Mouse (Mus musculus) neural tube, embryonic 11.5 days (tissue): ENCODE results near the gene Klra3. TPM values are rescaled to one million over a fixed set of nuclear protein-coding genes. Genes with fewer than 3 reads are reported as not detected.
"Not testable (repeated sequence)": the region's sequence is repeated elsewhere in the genome, so short reads cannot be mapped to it uniquely, and the experiment has no call there.

ENCODE experiments used
- ATAC-seq: fragments of 200-750 bp; cut with Nextera tagmentation; 2 replicates; pipeline ENCODE4 v1.8.0; 2017; ENCODE audit warnings: moderate number of reproducible peaks, mild to moderate bottlenecking, moderate TSS enrichment, moderate library complexity; ENCODE audit not compliant: insufficient read depth, low FRiP score, low TSS enrichment
- DNase-seq: peaks from one replicate; pipeline ENCODE4 v3.0.0-alpha.2; 2015; ENCODE audit warnings: low spot score
- H3K27ac ChIP-seq: fragments of 300-500 bp; sonication (generic); 2 replicates; pipeline ENCODE4 v1.5.1; 2014; ENCODE audit warnings: low read depth, mild to moderate bottlenecking, low read length
- H3K27me3 ChIP-seq: fragments of 300-500 bp; sonication (generic); 2 replicates; pipeline ENCODE4 v1.6.1; 2014; ENCODE audit warnings: mild to moderate bottlenecking, low read length, mixed read lengths; ENCODE audit not compliant: control insufficient read depth, insufficient read depth
- H3K36me3 ChIP-seq: fragments of 300-500 bp; sonication (generic); 2 replicates; pipeline ENCODE4 v1.6.1; 2014; ENCODE audit warnings: mild to moderate bottlenecking, low read length, moderate library complexity, mixed read lengths; ENCODE audit not compliant: control insufficient read depth, insufficient read depth
- H3K4me1 ChIP-seq: fragments of 300-500 bp; sonication (generic); 2 replicates; pipeline ENCODE4 v1.6.1; 2014; ENCODE audit warnings: low read length, mixed read lengths; ENCODE audit not compliant: control insufficient read depth, insufficient read depth
- H3K4me2 ChIP-seq: fragments of 300-500 bp; sonication (generic); 2 replicates; pipeline ENCODE4 v1.6.1; 2014; ENCODE audit warnings: low read depth, mild to moderate bottlenecking, moderate library complexity
- H3K4me3 ChIP-seq: fragments of 300-500 bp; sonication (generic); 2 replicates; pipeline ENCODE4 v1.5.1; 2014; ENCODE audit warnings: low read depth, low read length
- H3K9ac ChIP-seq: fragments of 300-500 bp; sonication (generic); 2 replicates; pipeline ENCODE4 v1.6.1; 2014; ENCODE audit warnings: mild to moderate bottlenecking, low read length
- H3K9me3 ChIP-seq: fragments of 300-500 bp; sonication (generic); 2 replicates; pipeline ENCODE4 v1.6.1; 2016; ENCODE audit warnings: low read length; ENCODE audit not compliant: control insufficient read depth
- WGBS: fragments of 180-500 bp; shearing (Covaris S2); extraction: QIAGEN DNeasy Blood & Tissue Kit; methylation state at CpG from one replicate; pipeline ENCODE4 v1.1.7; 2014; 5-methylcytosine and 5-hydroxymethylcytosine counted together
- polyA plus RNA-seq: library from polyadenylated mRNA; unstranded; fragments of >200 nt; fragmentation: Nextera tagmentation; extraction: Ambion mirVana; gene quantifications from 2 replicates; pipeline ENCODE4 v1.2.1, GENCODE M21; 2014

Klra3 gene
- polyA plus RNA-seq: not detected in 2 replicates

GRCm38 (mm10) chr6:130337411-130337810 lies at the start of gene Klra3:
Gene Klra3 (minus strand): TSS chr6:130337574.
- Histone ChIP-seq H3K4me2 (no peak within 1 kb of the TSS), H3K27ac (no peak within 1 kb of the TSS), H3K4me3 (no peak within 1 kb of the TSS), H3K9me3 (no peaks in the 10 kb centered on the region), H3K36me3 (no peaks in the 10 kb centered on the region), H3K9ac (no peak within 1 kb of the TSS), H3K27me3 (no peaks in the 10 kb centered on the region), H3K4me1 (no peaks in the 10 kb centered on the region)
- WGBS: 89% methylated on average over 8 of the region's 8 CpGs
- no peak for ATAC-seq
- no peak for DNase-seq

- Histone ChIP-seq H3K4me3 (no peak within 1 kb of the TSS), H3K9me3 (no peaks in the 10 kb centered on the region), H3K27ac (no peak within 1 kb of the TSS), H3K36me3 (no peaks in the 10 kb centered on the region), H3K4me2 (no peak within 1 kb of the TSS), H3K9ac (no peak within 1 kb of the TSS), H3K27me3 (no peaks in the 10 kb centered on the region), H3K4me1 (no peaks in the 10 kb centered on the region)
- WGBS: 89% methylated on average over 2 of the region's 2 CpGs
- no peak for ATAC-seq
- DNase-seq: no peak
These were observed 49.4 kb upstream of the Klra3 start, which contains the start of gene Klra1 for GRCm38 (mm10) chr6:130386750-130387149. Gene Klra1 (minus strand): TSS chr6:130386874.

- no peak overlapping the region for H3K27ac ChIP-seq
- no peaks in the 10 kb centered on the region for H3K27me3 ChIP-seq
- no peak overlapping the region for H3K9ac ChIP-seq
- H3K4me3 ChIP-seq: no peak overlapping the region
- no peaks in the 10 kb centered on the region for H3K36me3 ChIP-seq
- DNase-seq: no peak
- 55% methylated on average over 1 of the region's 1 CpGs for WGBS
- H3K4me1 ChIP-seq: no peaks in the 10 kb centered on the region
- ATAC-seq: no peak
- H3K9me3 ChIP-seq: no peaks in the 10 kb centered on the region
- H3K4me2 ChIP-seq: no peak overlapping the region
These were observed 48.4 kb upstream of the Klra3 start for GRCm38 (mm10) chr6:130385803-130386202.

- DNase-seq (no peak), ATAC-seq (no peak)
- Histone ChIP-seq H3K4me1 (no peaks in the 10 kb centered on the region), H3K27me3 (no peaks in the 10 kb centered on the region), H3K36me3 (no peaks in the 10 kb centered on the region), H3K27ac (no peak overlapping the region), H3K4me3 (no peak overlapping the region), H3K9me3 (no peaks in the 10 kb centered on the region), H3K4me2 (no peak overlapping the region), H3K9ac (no peak overlapping the region)
- 81% methylated on average over 4 of the region's 4 CpGs for WGBS
These were observed 45.0 kb upstream of the Klra3 start for GRCm38 (mm10) chr6:130382375-130382774.

- H3K4me2 ChIP-seq, H3K4me1 ChIP-seq, H3K9ac ChIP-seq, ATAC-seq, H3K9me3 ChIP-seq, H3K27ac ChIP-seq, H3K27me3 ChIP-seq, DNase-seq, H3K36me3 ChIP-seq, H3K4me3 ChIP-seq: not testable (repeated sequence)
- 43% methylated on average over 1 of the region's 1 CpGs for WGBS
These were observed 8.0 kb upstream of the Klra3 start for GRCm38 (mm10) chr6:130345381-130345780.

GRCm38 (mm10) chr6:130341973-130342372 lies 4.6 kb upstream of the Klra3 start:
- not testable (repeated sequence) for H3K4me2 ChIP-seq, H3K27me3 ChIP-seq, H3K4me1 ChIP-seq, DNase-seq, H3K27ac ChIP-seq, H3K9me3 ChIP-seq, H3K9ac ChIP-seq, ATAC-seq, H3K4me3 ChIP-seq, H3K36me3 ChIP-seq
- 86% methylated on average over 2 of the region's 2 CpGs for WGBS

GRCm38 (mm10) chr6:130287984-130288649 lies 49.3 kb downstream of the Klra3 start:
- H3K27me3 ChIP-seq: no peaks in the 10 kb centered on the region
- no peak overlapping the region for H3K27ac ChIP-seq
- no peak for ATAC-seq
- DNase-seq: no peak
- H3K9me3 ChIP-seq: no peaks in the 10 kb centered on the region
- no peak overlapping the region for H3K4me2 ChIP-seq
- H3K36me3 ChIP-seq: no peaks in the 10 kb centered on the region
- no peak overlapping the region for H3K9ac ChIP-seq
- H3K4me1 ChIP-seq: no peaks in the 10 kb centered on the region
- H3K4me3 ChIP-seq: no peak overlapping the region

GRCm38 (mm10) chr6:130281828-130282227 lies 55.5 kb downstream of the Klra3 start, which contains the start of gene Klra10:
Gene Klra10 (minus strand): TSS chr6:130281928.
- not testable (repeated sequence) for H3K9me3 ChIP-seq, DNase-seq, H3K36me3 ChIP-seq, H3K4me3 ChIP-seq, H3K4me1 ChIP-seq, ATAC-seq, H3K27me3 ChIP-seq, H3K9ac ChIP-seq, H3K4me2 ChIP-seq, H3K27ac ChIP-seq
- 85% methylated on average over 1 of the region's 1 CpGs for WGBS
